Mouse (Mus musculus) MEL-GATA-1-ER (cell line): ENCODE data around the gene Sema3c.

ENCODE experiments used
- DNase-seq: peaks from one replicate; pipeline ENCODE4 v3.0.0-alpha.2; 2012; ENCODE audit warnings: low read depth; ENCODE audit errors: extremely low read depth

Gene Sema3c

GRCm38 (mm10) chr5:17647643-17648226, 73.7 kb downstream of the Sema3c start:
- DNase-seq: no peak

- no peak for DNase-seq
These were observed 74.9 kb downstream of the Sema3c start for GRCm38 (mm10) chr5:17648865-17649542.

DNA sequence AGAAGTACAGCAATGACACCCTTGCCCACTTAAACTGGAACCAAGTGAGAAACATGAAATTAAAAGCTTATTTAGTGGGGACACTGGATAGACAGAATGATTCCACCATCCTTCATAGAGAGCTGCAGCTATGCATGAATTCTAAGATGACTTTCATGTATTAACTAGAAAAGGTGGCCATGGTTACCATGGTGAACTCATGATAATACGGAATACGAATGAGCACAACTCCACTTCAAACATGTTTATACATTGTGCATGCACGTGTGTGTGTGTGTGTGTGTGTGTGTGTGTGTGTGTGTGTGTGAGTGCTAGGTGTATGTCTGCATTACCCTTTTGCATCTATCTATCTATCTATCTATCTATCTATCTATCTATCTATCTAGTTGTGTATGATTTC, 87.1 kb downstream of the Sema3c start:
- no peak for DNase-seq

DNA sequence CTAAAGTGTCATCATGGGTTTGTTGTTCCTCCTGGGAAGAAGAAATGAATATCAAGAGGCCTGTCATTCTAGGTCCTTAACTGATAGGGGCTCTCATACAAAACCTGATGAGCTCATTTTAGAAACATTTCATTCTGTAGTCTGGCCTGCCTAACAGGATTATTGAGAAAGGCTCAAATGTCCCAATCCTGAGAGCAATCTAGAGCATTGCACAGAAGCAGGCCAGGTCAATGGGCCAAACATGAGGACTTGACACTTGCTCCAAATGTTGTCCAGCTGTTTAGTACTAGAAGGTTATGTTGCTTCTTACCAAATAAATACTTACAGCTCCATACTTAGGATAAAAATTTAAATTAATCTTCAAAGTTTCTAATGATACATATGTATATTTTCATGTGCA, 97.3 kb downstream of the Sema3c start:
- no peak for DNase-seq

GRCm38 (mm10) chr5:17680862-17681261, 106.8 kb downstream of the Sema3c start:
- DNase-seq: no peak

DNA sequence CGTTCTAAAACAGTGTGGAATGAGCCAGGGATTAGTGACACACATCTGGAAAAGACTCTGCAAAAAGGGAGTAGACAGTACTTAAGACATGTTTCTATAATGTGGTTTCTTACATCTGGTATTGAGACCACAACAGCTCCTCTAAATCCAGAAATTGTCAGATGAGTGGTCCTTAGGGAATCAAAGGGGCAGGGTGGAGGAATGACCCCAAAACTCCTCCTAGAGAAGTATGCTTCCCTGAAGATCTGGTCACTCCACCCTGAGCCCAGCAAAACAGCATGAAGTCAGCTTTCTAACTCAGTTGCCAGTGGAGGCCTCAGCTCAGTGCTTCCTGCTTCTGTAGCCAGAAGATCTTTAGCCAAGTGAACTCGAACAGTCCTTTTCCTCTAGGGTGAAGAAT, 115.0 kb downstream of the Sema3c start:
- no peak for DNase-seq

DNA sequence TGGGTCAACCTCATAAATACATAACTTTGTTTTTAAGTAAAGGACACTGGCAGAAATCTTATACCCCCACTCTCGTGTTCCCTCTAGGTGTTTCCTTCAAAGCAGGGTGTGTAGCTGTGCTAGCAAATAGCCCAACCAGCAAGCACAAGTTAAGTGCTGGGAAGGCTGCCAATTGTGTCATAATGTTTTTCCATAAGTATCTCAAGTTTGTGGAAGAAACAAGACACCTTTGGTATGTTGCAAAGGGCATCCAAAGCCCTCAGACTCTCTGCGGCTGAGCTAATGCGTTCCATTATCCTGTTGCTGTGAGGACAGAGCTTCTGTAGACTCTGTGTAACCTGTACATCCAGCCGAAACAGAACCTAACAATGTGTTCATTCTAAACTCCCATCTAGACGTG, 115.5 kb downstream of the Sema3c start:
- DNase-seq: no peak

- DNase-seq: no peak
These were observed 121.3 kb downstream of the Sema3c start for GRCm38 (mm10) chr5:17695366-17695765.

DNA sequence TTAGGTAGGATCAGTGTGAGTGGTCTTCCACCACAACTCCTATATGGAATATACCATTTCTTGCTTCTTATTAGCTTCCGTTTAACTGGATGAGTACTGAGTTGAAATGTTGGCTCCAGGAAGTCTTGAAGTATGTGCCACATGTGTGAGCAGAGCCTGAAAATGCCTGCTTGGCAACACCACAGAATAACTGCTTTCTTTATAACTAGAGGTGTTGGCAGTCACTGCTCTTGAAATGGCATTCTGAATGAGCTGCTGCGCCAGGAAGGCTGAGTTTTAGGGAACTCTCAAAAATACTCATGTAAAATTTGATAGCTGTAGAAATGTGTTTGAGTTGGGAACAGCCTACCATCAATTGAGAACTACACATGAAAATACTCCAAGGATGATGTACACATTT, 124.8 kb downstream of the Sema3c start:
- no peak for DNase-seq

DNA sequence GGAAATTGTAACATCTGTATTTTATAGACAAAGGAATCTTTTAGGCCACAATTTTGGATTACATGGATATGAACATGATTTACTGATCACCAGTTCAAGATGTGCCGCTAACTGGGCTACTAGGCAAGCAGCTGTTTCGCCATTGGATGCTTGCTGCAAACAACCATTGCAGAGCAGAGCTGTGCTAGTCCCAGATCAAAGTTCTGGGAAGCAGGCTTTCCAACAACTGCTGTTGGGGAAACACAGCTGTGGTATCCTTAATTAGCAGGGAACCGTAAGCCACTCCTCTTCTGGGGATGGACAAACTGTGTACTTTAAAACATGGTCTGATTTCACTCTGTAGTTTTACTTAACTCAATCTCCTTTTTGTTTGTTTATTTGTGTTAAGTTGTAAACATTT, 130.1 kb downstream of the Sema3c start:
- no peak for DNase-seq

GRCm38 (mm10) chr5:17707086-17707485, 133.0 kb downstream of the Sema3c start:
- no peak for DNase-seq

DNA sequence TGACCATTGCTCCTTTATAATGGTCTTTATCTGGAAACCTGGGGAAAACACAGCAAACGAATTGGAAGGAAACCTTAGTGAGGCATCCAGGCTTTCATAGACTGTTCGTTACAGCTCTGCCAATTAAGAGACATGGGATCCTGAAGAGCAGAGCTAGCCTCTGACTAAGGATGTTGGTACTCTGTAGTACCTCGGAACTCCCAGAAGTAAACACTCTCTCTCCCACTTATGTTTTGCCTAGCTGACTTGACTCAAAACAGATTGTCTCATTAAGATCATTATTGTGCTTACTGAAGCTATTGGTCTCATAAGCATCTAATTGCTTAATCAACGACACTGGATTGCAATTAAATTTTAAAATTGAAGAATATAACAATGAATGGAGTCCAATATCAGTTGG, 138.3 kb downstream of the Sema3c start:
- DNase-seq: no peak

GRCm38 (mm10) chr5:17715206-17715605, 141.1 kb downstream of the Sema3c start:
- no peak for DNase-seq

DNA sequence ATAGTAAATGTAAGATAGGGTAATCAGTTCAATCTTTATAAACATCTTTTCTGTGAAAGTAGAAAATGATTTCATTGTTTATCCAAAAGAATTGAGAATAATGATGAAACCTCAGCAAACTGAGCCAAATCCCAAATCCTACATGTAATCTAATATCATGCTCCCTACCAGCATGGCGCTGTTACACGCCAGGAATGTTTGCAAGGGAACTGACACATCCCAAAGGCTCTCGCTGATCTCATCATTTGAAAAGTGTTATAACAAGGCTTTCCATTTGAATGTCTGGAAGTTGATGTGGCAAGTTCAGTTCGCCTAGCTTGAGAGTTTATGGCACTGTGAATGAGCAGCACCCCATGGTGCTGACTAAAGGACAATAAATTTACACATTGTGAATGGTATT, 145.9 kb downstream of the Sema3c start:
- no peak for DNase-seq

DNA sequence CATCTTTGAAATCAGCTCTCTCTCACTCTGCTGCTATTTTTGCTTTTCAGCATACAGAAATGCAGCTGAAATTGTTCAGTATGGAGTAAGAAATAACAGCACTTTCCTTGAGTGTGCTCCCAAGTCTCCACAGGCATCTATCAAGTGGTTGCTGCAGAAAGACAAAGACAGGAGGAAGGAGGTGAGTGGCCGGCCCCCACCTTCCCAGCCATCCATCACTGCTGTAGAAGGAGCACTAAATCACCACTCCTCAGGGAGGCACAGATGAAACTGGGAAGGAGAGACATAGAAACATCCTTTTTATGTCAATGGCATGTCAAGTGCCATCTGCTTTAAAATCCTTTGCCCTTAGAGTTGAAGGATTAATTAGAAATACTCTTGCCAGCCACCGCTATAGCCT, 149.9 kb downstream of the Sema3c start:
- no peak for DNase-seq

- DNase-seq: no peak
These were observed 154.0 kb downstream of the Sema3c start for GRCm38 (mm10) chr5:17728047-17728446.

DNA sequence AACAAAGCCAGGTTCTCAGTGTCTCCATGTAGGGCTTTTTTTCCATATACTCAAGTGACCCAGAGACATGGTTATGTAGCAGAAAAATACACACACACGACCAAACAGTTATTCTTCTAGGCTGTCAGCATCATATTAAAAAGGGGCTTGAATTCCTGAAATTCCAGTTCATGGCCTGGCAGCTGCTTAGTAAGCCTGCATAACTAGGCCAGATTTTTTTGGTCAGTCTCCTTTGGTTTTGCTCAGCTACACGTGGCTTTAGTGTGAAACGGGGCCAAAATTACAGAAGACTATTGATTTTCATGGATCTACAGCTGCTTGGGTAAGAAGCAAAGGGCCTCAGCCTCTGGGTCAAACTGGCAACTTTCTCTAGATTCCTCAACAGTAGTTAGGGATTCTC, 165.7 kb downstream of the Sema3c start:
- DNase-seq: no peak

DNA sequence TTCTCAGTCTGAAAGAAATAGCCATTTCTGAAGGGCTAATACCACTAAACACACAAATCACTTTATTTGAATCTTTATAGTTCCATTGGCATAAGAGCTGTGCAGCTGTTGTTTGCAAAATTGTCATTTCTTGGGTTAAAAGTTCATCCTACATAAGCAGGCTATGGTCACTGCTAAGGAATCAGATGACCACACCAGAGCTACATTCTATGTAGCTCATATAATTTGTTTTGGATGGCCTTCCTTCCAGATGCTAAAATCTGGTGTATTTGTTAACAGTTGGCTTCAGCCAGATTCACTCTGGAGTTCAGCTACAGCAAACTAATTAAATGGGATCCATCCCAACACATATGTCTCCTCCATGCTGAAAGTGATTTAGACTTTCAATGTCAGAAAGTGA, 172.4 kb downstream of the Sema3c start:
- no peak for DNase-seq

DNA sequence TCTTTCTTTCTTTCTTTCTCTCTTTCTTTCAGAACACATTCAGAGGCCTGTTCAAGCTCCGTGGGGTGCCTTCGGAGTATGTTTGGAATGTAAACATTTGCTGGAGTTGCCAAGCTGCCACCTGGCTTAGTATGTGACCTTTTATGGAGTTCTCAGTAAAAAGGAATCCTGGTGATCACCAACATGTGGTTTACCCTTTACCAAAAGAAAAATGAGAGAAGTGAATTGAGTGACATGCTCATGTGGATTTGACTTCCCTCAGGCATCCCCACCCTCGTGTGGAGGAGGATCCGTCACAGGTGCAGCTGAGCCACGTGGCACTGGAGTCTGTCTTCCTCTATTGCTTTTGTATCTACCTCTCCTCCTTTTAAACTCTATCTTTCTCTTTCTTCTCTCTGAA, 173.1 kb downstream of the Sema3c start:
- no peak for DNase-seq

GRCm38 (mm10) chr5:17748293-17748692, 174.2 kb downstream of the Sema3c start:
- DNase-seq: no peak

DNA sequence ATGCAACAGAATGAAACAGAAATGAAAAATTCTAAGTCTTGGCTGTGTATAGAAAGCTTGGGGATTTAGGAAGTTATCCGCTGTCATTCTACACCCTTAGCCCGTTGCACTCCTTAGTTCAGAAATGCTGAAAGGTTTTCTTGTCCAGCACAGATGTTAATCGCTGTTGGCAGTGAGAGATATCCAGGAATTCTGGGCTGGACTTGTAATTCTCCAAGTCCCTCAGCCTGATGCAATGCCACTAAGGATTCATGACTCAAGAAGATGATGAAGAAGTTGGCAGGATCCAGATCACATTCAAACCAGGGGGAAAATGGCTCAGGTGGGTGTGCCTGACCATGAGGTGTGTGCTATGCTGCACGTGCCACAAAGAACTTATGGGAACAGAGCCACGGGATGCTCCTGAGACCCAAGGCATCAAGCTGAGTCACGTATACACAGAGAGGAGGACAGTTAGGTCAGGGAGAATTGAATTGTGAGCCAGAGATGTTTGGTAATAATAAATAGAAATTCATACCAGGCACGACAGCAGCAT, 179.5 kb downstream of the Sema3c start:
- DNase-seq: no peak

DNA sequence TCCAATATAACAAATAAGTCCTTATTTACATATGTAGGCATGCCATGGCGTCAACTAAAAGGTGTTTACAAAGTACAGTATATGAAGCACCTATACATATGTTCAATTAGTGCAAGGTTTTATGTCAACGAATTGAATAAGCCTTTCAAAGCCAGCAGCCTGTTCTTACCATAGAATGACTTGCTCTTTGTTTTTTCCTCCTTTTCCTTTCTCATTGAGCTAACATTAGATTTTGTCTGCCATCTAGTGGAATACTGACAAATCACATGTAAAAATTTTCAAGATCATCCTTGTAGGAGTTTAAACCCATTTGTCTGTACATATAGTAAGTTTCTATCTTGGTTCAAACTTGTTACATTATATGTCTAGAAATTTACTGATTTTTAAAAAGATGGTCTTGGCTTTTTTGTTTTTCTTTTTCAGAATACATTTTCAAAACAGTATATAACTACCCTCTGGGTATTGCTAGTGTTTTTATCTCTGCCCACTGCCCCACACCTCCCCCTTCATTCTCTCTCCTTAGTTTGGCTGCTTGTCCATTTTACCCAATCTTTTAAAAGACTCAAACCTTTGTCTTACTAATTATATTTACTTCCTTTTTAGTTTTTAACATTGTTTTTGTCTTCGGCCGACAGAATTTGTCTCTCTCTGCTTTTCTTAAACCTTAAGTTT, 192.1 kb downstream of the Sema3c start:
- DNase-seq: peak; percentile 32

DNA sequence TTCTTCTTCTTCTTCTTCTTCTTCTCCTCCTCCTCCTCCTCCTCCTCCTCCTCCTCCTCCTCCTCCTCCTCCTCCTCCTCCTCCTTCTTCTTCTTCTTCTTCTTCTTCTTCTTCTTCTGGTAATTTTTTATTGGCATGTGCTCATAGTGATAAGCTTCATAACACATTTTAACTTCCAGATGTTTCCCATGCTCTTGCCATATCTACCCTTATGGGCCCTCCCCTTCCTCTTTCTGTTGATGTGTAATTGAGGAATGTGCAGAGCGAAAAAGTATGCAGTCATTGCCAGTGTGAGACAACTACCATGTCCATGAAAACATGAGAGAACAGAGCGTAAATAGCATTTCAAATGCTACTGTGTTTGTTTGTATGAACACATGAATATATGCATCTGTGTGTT, 196.2 kb downstream of the Sema3c start:
- peak; percentile 17 for DNase-seq
